Mouse (Mus musculus) ovary, postnatal 14 days (tissue): Measurements from ENCODE around the gene Mrpl10.

Source experiments
- DNase-seq: peaks from one replicate; pipeline ENCODE4 v3.0.0; 2022; ENCODE audit warnings: low spot score

Gene Mrpl10

GRCm38 (mm10) chr11:97029686-97030417, 11.5 kb upstream of the Mrpl10 start, which contains the start of gene Scrn2:
Scrn2 (plus strand) TSS chr11:97029938.
- DNase-seq: peak; percentile 81

- no peak for DNase-seq
Measured at GRCm38 (mm10) chr11:97030426-97030825, 10.9 kb upstream of the Mrpl10 start.

GRCm38 (mm10) chr11:97031977-97032376, 9.4 kb upstream of the Mrpl10 start:
- no peak for DNase-seq

- DNase-seq: no peak
Measured at GRCm38 (mm10) chr11:97032499-97032898, 8.9 kb upstream of the Mrpl10 start.

GRCm38 (mm10) chr11:97033781-97034180, 7.6 kb upstream of the Mrpl10 start:
- no peak for DNase-seq

GRCm38 (mm10) chr11:97036141-97036540, 5.2 kb upstream of the Mrpl10 start:
- no peak for DNase-seq

GRCm38 (mm10) chr11:97038881-97039280, 2.5 kb upstream of the Mrpl10 start:
- no peak for DNase-seq

GRCm38 (mm10) chr11:97040301-97041021, 899 bp upstream of the Mrpl10 start:
- no peak for DNase-seq

GRCm38 (mm10) chr11:97044902-97045301, 3.5 kb downstream of the Mrpl10 start:
- DNase-seq: no peak

- no peak for DNase-seq
Measured at GRCm38 (mm10) chr11:97045861-97046260, 4.5 kb downstream of the Mrpl10 start.

GRCm38 (mm10) chr11:97048090-97048650, 6.8 kb downstream of the Mrpl10 start:
- DNase-seq: no peak

- no peak for DNase-seq
Measured at GRCm38 (mm10) chr11:97049492-97050085, 8.2 kb downstream of the Mrpl10 start.

GRCm38 (mm10) chr11:97050216-97050943, 9.0 kb downstream of the Mrpl10 start, which contains the start of gene Osbpl7:
Osbpl7 (plus strand) TSS chr11:97050628.
- peak; percentile 60 for DNase-seq

- DNase-seq: no peak
Measured at GRCm38 (mm10) chr11:97050944-97051586, 9.7 kb downstream of the Mrpl10 start.

- DNase-seq: no peak
Measured at GRCm38 (mm10) chr11:97052219-97052646, 10.9 kb downstream of the Mrpl10 start.

GRCm38 (mm10) chr11:97063274-97063920, 22.0 kb downstream of the Mrpl10 start:
- DNase-seq: no peak

- no peak for DNase-seq
Measured at GRCm38 (mm10) chr11:97063921-97064295, 22.5 kb downstream of the Mrpl10 start.

GRCm38 (mm10) chr11:97065538-97066295, 24.4 kb downstream of the Mrpl10 start:
- no peak for DNase-seq

GRCm38 (mm10) chr11:97066656-97067360, 25.4 kb downstream of the Mrpl10 start:
- DNase-seq: no peak
